Mouse (Mus musculus): ENCODE measurements around the gene Cybrd1. TPM values are rescaled to one million over a fixed set of nuclear protein-coding genes. Genes with fewer than 3 reads are reported as not detected.

Cybrd1 gene
- polyA plus RNA-seq (2012; rRNA removed) (18.9 and 21.6 TPM in 2 replicates), polyA plus RNA-seq (2014; fragmentation: Nextera tagmentation; extraction: Ambion mirVana) (6.5 and 7.4 TPM in 2 replicates)

DNA sequence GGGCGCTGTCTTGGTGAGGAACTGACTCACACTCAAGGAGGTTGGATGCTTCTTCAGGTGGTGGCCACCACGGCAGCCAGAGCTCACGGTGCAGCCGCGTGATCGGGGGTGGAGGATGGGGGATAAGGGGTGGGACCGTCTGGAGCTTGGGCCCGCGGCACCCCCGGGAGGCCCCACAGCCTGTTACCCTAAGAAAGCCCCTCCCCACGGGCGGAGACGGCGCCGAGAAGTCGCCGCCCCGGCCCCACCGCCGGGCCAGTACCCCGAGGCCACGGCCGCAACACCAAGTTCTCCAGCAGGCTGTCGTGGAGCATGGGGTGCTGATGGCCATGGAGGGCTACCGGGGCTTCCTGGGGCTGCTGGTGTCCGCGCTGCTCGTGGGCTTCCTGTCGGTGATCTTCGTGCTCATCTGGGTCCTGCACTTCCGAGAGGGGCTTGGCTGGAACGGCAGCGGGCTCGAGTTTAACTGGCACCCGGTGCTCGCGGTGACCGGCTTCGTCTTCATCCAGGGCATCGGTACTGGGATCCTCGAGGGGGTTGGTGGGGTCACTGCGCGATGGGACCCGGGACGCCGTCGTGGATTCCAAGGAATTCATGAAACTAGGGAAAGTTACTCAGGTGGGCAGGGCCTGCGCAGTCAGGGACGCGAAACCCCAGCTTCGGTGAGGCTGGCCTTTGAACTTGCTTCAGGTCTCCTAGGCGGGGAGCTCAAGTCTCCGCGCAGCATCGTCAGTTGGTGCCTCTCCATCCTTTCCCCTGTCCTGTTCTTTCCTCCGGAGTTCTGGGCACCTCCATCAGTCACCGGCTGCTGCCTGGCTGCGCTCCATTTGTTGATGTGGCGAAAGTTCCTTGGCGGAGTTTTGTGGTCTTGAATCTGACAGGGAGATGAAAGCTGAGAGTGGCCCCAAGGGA is at the start of gene Cybrd1:
Cybrd1 (plus strand) TSS at position 127 of the 912 bp plus-strand sequence.
- peak; percentile 57 for ATAC-seq (ENCODE audit: low FRiP score, low read depth)
- Histone ChIP-seq H3K4me2 (replicated peaks; ENCODE audit: low read depth, low read length, severe bottlenecking) (peak within 1 kb of the TSS; percentile 84), H3K4me1 (ENCODE audit: control insufficient read depth, insufficient read depth, low read length) (peaks cover 32% of the 10 kb centered on the region), H3K27ac (replicated peaks; ENCODE audit: low read depth, low read length) (0 out of 2 replicates have a peak within 1 kb of the TSS, but pooled peaks have one; percentile 22), H3K9me3 (ENCODE audit: control insufficient read depth, low read length) (no peaks in the 10 kb centered on the region), H3K9ac (ENCODE audit: low read depth, low read length, severe bottlenecking) (peak within 1 kb of the TSS; percentile 70), H3K36me3 (ENCODE audit: control insufficient read depth, insufficient read depth, low read length) (no peaks in the 10 kb centered on the region), H3K4me3 (replicated peaks; ENCODE audit: low read length) (peak within 1 kb of the TSS; percentile 56), H3K27me3 (ENCODE audit: control insufficient read depth, insufficient read depth, low read length) (no peaks in the 10 kb centered on the region)
- no peak for DNase-seq (ENCODE audit: low spot score)
- WGBS = 3% methylated on average over 59 of the region's 60 CpGs
- TF ChIP-seq POLR2A (IDR thresholded peaks at IDR 0.05; ENCODE audit: borderline replicate concordance, extremely low read depth, insufficient read depth, insufficient read length) = 0 out of 2 replicates have a peak, but pooled peaks have one; percentile 18

DNA sequence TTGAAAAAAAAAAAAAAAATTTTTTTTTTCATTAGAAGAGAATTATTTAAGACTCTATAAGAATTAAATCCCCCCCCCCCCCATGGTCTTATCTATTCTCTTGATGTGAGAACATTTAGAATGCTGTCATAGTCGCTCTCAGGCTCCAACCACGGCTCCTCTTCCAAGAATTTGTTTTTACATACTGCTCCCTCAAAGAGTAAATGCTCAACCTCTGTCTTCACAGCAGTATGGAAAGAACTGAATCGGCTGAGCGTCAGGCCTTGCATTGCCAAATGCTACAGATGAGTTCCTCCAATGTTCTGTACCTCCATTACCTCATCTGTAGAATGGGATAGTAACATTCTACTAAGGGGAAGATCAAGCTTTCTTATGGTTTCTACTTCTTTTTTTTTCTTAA is 46.1 kb upstream of the Cybrd1 start:
- Histone ChIP-seq H3K9me3 (ENCODE audit: control insufficient read depth, low read length) (no peaks in the 10 kb centered on the region), H3K27me3 (ENCODE audit: control insufficient read depth, insufficient read depth, low read length) (no peaks in the 10 kb centered on the region), H3K9ac (ENCODE audit: low read depth, low read length, severe bottlenecking) (no peak overlapping the region), H3K4me3 (replicated peaks; ENCODE audit: low read length) (no peak overlapping the region), H3K4me1 (ENCODE audit: control insufficient read depth, insufficient read depth, low read length) (no peaks in the 10 kb centered on the region), H3K36me3 (ENCODE audit: control insufficient read depth, insufficient read depth, low read length) (peaks cover 4% of the 10 kb centered on the region; the same call in 1 of the 2 replicates), H3K4me2 (replicated peaks; ENCODE audit: low read depth, low read length, severe bottlenecking) (no peak overlapping the region), H3K27ac (replicated peaks; ENCODE audit: low read depth, low read length) (no peak overlapping the region)
- no peak for TF ChIP-seq POLR2A (IDR thresholded peaks at IDR 0.05; ENCODE audit: borderline replicate concordance, extremely low read depth, insufficient read depth, insufficient read length)
- DNase-seq (ENCODE audit: low spot score) (no peak), ATAC-seq (ENCODE audit: low FRiP score, low read depth) (no peak)
- 98% methylated on average over 4 of the region's 4 CpGs for WGBS

DNA sequence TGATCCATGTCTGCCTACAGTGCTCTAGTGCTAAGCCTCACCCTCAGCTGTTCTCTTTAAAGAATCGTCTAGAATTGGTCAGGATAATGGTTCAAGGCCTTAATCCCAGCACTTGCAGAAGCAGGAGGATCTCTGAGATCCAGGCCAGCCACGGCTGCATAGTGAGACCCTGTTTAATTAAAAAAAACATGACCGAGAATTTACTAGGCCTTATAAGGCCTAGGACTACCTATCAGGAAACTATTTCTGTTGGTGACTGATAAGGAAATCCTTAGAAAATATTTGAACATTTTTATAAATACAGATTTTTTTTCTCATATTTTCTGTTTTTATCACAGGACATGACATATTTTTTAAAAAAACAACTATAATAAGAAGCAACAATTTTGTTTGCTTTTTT is 44.4 kb upstream of the Cybrd1 start:
- WGBS = 89% methylated on average over 3 of the region's 3 CpGs
- Histone ChIP-seq H3K9ac (ENCODE audit: low read depth, low read length, severe bottlenecking) (no peak overlapping the region), H3K36me3 (ENCODE audit: control insufficient read depth, insufficient read depth, low read length) (peaks cover 4% of the 10 kb centered on the region; the same call in 1 of the 2 replicates), H3K9me3 (ENCODE audit: control insufficient read depth, low read length) (no peaks in the 10 kb centered on the region), H3K4me3 (replicated peaks; ENCODE audit: low read length) (no peak overlapping the region), H3K4me2 (replicated peaks; ENCODE audit: low read depth, low read length, severe bottlenecking) (no peak overlapping the region), H3K27ac (replicated peaks; ENCODE audit: low read depth, low read length) (no peak overlapping the region), H3K27me3 (ENCODE audit: control insufficient read depth, insufficient read depth, low read length) (no peaks in the 10 kb centered on the region), H3K4me1 (ENCODE audit: control insufficient read depth, insufficient read depth, low read length) (no peaks in the 10 kb centered on the region)
- ATAC-seq (ENCODE audit: low FRiP score, low read depth) (no peak), DNase-seq (ENCODE audit: low spot score) (no peak)
- no peak for TF ChIP-seq POLR2A (IDR thresholded peaks at IDR 0.05; ENCODE audit: borderline replicate concordance, extremely low read depth, insufficient read depth, insufficient read length)

GRCm38 (mm10) chr2:71073828-71074227 is 43.9 kb upstream of the Cybrd1 start:
- no peaks in the 10 kb centered on the region for H3K4me1 ChIP-seq (ENCODE audit: control insufficient read depth, insufficient read depth, low read length)
- no peak for TF ChIP-seq POLR2A (IDR thresholded peaks at IDR 0.05; ENCODE audit: borderline replicate concordance, extremely low read depth, insufficient read depth, insufficient read length)
- H3K36me3 ChIP-seq (ENCODE audit: control insufficient read depth, insufficient read depth, low read length) = peaks cover 4% of the 10 kb centered on the region; the same call in 1 of the 2 replicates
- no peak overlapping the region for H3K9ac ChIP-seq (ENCODE audit: low read depth, low read length, severe bottlenecking)
- no peaks in the 10 kb centered on the region for H3K27me3 ChIP-seq (ENCODE audit: control insufficient read depth, insufficient read depth, low read length)
- DNase-seq (ENCODE audit: low spot score) = no peak
- no peak for ATAC-seq (ENCODE audit: low FRiP score, low read depth)
- 92% methylated on average over 3 of the region's 3 CpGs for WGBS
- H3K4me2 ChIP-seq (replicated peaks; ENCODE audit: low read depth, low read length, severe bottlenecking) = no peak overlapping the region
- H3K4me3 ChIP-seq (replicated peaks; ENCODE audit: low read length) = no peak overlapping the region
- no peak overlapping the region for H3K27ac ChIP-seq (replicated peaks; ENCODE audit: low read depth, low read length)
- no peaks in the 10 kb centered on the region for H3K9me3 ChIP-seq (ENCODE audit: control insufficient read depth, low read length)

- H3K9ac ChIP-seq (ENCODE audit: low read depth, low read length, severe bottlenecking) = no peak overlapping the region
- H3K4me1 ChIP-seq (ENCODE audit: control insufficient read depth, insufficient read depth, low read length) = no peaks in the 10 kb centered on the region
- no peak overlapping the region for H3K4me2 ChIP-seq (replicated peaks; ENCODE audit: low read depth, low read length, severe bottlenecking)
- DNase-seq (ENCODE audit: low spot score) (no peak), ATAC-seq (ENCODE audit: low FRiP score, low read depth) (no peak)
- H3K4me3 ChIP-seq (replicated peaks; ENCODE audit: low read length) = no peak overlapping the region
- peaks cover 23% of the 10 kb centered on the region; the same call in 1 of the 2 replicates for H3K36me3 ChIP-seq (ENCODE audit: control insufficient read depth, insufficient read depth, low read length)
- no peak for TF ChIP-seq POLR2A (IDR thresholded peaks at IDR 0.05; ENCODE audit: borderline replicate concordance, extremely low read depth, insufficient read depth, insufficient read length)
- no peaks in the 10 kb centered on the region for H3K27me3 ChIP-seq (ENCODE audit: control insufficient read depth, insufficient read depth, low read length)
- no peak overlapping the region for H3K27ac ChIP-seq (replicated peaks; ENCODE audit: low read depth, low read length)
- WGBS = 83% methylated on average over 7 of the region's 7 CpGs
- no peaks in the 10 kb centered on the region for H3K9me3 ChIP-seq (ENCODE audit: control insufficient read depth, low read length)
These were observed 35.3 kb upstream of the Cybrd1 start for GRCm38 (mm10) chr2:71082416-71082815.

Data from limb, embryonic 14.5 days (tissue).